Mouse (Mus musculus): ENCODE results near the gene Gid8. TPM values are rescaled to one million over a fixed set of nuclear protein-coding genes. Genes with fewer than 3 reads are reported as not detected.
A peak's percentile ranks its signal among the peaks of the same experiment; 100 is the strongest.
"Not testable (repeated sequence)": the region's sequence is repeated elsewhere in the genome, so short reads cannot be mapped to it uniquely, and the experiment has no call there.

Gene Gid8
- polyA plus RNA-seq, 1 experiment from 2014 or later: 66.0 TPM

- no peak overlapping the region for H3K9ac ChIP-seq (ENCODE audit: low read length)
- WGBS: 92% methylated on average over 8 of the region's 8 CpGs
Measured at GRCm38 (mm10) chr2:180704591-180704990, 5.3 kb upstream of the Gid8 start.

GRCm38 (mm10) chr2:180705066-180705465, 4.9 kb upstream of the Gid8 start:
- 86% methylated on average over 3 of the region's 3 CpGs for WGBS
- Histone ChIP-seq H3K4me2 (ENCODE audit: low read depth) (no peak overlapping the region), H3K4me3 (ENCODE audit: low read depth, low read length) (no peak overlapping the region), H3K27me3 (ENCODE audit: control insufficient read depth, insufficient read depth, low read length) (no peaks in the 10 kb centered on the region), H3K36me3 (ENCODE audit: control insufficient read depth, insufficient read depth, low read length) (no peaks in the 10 kb centered on the region), H3K4me1 (ENCODE audit: control insufficient read depth, insufficient read depth, low read length) (peaks cover 16% of the 10 kb centered on the region), H3K27ac (ENCODE audit: low read depth, low read length) (no peak overlapping the region), H3K9me3 (ENCODE audit: control insufficient read depth, low read length) (no peaks in the 10 kb centered on the region), H3K9ac (ENCODE audit: low read length) (no peak overlapping the region)
- ATAC-seq (ENCODE audit: insufficient read depth, low FRiP score, low TSS enrichment) (no peak), DNase-seq (ENCODE audit: low spot score) (no peak)

More at GRCm38 (mm10) chr2:180704591-180704990, 5.3 kb upstream of the Gid8 start:
- H3K4me3 ChIP-seq (ENCODE audit: low read depth, low read length): no peak overlapping the region
- no peak overlapping the region for H3K27ac ChIP-seq (ENCODE audit: low read depth, low read length)
- H3K4me2 ChIP-seq (ENCODE audit: low read depth): no peak overlapping the region
- ATAC-seq (ENCODE audit: insufficient read depth, low FRiP score, low TSS enrichment) (no peak), DNase-seq (ENCODE audit: low spot score) (no peak)
- H3K9me3 ChIP-seq (ENCODE audit: control insufficient read depth, low read length): no peaks in the 10 kb centered on the region
- no peaks in the 10 kb centered on the region for H3K36me3 ChIP-seq (ENCODE audit: control insufficient read depth, insufficient read depth, low read length)
- peaks cover 19% of the 10 kb centered on the region for H3K4me1 ChIP-seq (ENCODE audit: control insufficient read depth, insufficient read depth, low read length)
- no peaks in the 10 kb centered on the region for H3K27me3 ChIP-seq (ENCODE audit: control insufficient read depth, insufficient read depth, low read length)

- 94% methylated on average over 5 of the region's 5 CpGs for WGBS
- Histone ChIP-seq H3K4me1 (ENCODE audit: control insufficient read depth, insufficient read depth, low read length) (peaks cover 9% of the 10 kb centered on the region), H3K27me3 (ENCODE audit: control insufficient read depth, insufficient read depth, low read length) (no peaks in the 10 kb centered on the region), H3K4me3 (ENCODE audit: low read depth, low read length) (no peak overlapping the region), H3K36me3 (ENCODE audit: control insufficient read depth, insufficient read depth, low read length) (no peaks in the 10 kb centered on the region), H3K4me2 (ENCODE audit: low read depth) (no peak overlapping the region), H3K27ac (ENCODE audit: low read depth, low read length) (no peak overlapping the region), H3K9ac (ENCODE audit: low read length) (no peak overlapping the region), H3K9me3 (ENCODE audit: control insufficient read depth, low read length) (no peaks in the 10 kb centered on the region)
- ATAC-seq (ENCODE audit: insufficient read depth, low FRiP score, low TSS enrichment) (no peak), DNase-seq (ENCODE audit: low spot score) (no peak)
Measured at GRCm38 (mm10) chr2:180705975-180706374, 3.9 kb upstream of the Gid8 start.

GRCm38 (mm10) chr2:180709023-180709922, 644 bp upstream of the Gid8 start:
- no peak for DNase-seq (ENCODE audit: low spot score)
- Histone ChIP-seq H3K4me1 (ENCODE audit: control insufficient read depth, insufficient read depth, low read length) (peaks cover 8% of the 10 kb centered on the region), H3K9me3 (ENCODE audit: control insufficient read depth, low read length) (no peaks in the 10 kb centered on the region), H3K9ac (ENCODE audit: low read length) (peak overlapping the region; percentile 98), H3K27me3 (ENCODE audit: control insufficient read depth, insufficient read depth, low read length) (no peaks in the 10 kb centered on the region), H3K27ac (ENCODE audit: low read depth, low read length) (peak overlapping the region; percentile 63; the same call in 1 of the 2 replicates), H3K4me2 (ENCODE audit: low read depth) (peak overlapping the region; percentile 76), H3K36me3 (ENCODE audit: control insufficient read depth, insufficient read depth, low read length) (no peaks in the 10 kb centered on the region), H3K4me3 (ENCODE audit: low read depth, low read length) (peak overlapping the region; percentile 100)
- peak; percentile 46 for ATAC-seq (ENCODE audit: insufficient read depth, low FRiP score, low TSS enrichment)
- under 1% methylated on average over 39 of the region's 39 CpGs for WGBS

- Histone ChIP-seq H3K36me3 (ENCODE audit: control insufficient read depth, insufficient read depth, low read length) (no peaks in the 10 kb centered on the region), H3K27ac (ENCODE audit: low read depth, low read length) (peak overlapping the region; percentile 51), H3K27me3 (ENCODE audit: control insufficient read depth, insufficient read depth, low read length) (no peaks in the 10 kb centered on the region), H3K4me1 (ENCODE audit: control insufficient read depth, insufficient read depth, low read length) (peaks cover 8% of the 10 kb centered on the region), H3K4me2 (ENCODE audit: low read depth) (peak overlapping the region; percentile 63), H3K9me3 (ENCODE audit: control insufficient read depth, low read length) (no peaks in the 10 kb centered on the region), H3K9ac (ENCODE audit: low read length) (peak overlapping the region; percentile 98), H3K4me3 (ENCODE audit: low read depth, low read length) (peak overlapping the region; percentile 100)
- DNase-seq (ENCODE audit: low spot score) (no peak), ATAC-seq (ENCODE audit: insufficient read depth, low FRiP score, low TSS enrichment) (peak; percentile 62; the same call in 1 of the 2 replicates)
- WGBS: 2% methylated on average over 63 of the region's 64 CpGs
Measured at GRCm38 (mm10) chr2:180710276-180711155, 599 bp downstream of the Gid8 start.

- Histone ChIP-seq H3K9me3 (ENCODE audit: control insufficient read depth, low read length) (no peaks in the 10 kb centered on the region), H3K9ac (ENCODE audit: low read length) (no peak overlapping the region), H3K36me3 (ENCODE audit: control insufficient read depth, insufficient read depth, low read length) (no peaks in the 10 kb centered on the region), H3K27me3 (ENCODE audit: control insufficient read depth, insufficient read depth, low read length) (no peaks in the 10 kb centered on the region), H3K4me1 (ENCODE audit: control insufficient read depth, insufficient read depth, low read length) (peaks cover 8% of the 10 kb centered on the region), H3K27ac (ENCODE audit: low read depth, low read length) (no peak overlapping the region), H3K4me2 (ENCODE audit: low read depth) (no peak overlapping the region), H3K4me3 (ENCODE audit: low read depth, low read length) (peak overlapping the region; percentile 100)
- ATAC-seq (ENCODE audit: insufficient read depth, low FRiP score, low TSS enrichment) (no peak), DNase-seq (ENCODE audit: low spot score) (no peak)
- 58% methylated on average over 4 of the region's 4 CpGs for WGBS
Measured at GRCm38 (mm10) chr2:180711527-180711926, 1.6 kb downstream of the Gid8 start.

- no peak overlapping the region for H3K9ac ChIP-seq (ENCODE audit: low read length)
- H3K4me2 ChIP-seq (ENCODE audit: low read depth): no peak overlapping the region
- peaks cover 8% of the 10 kb centered on the region for H3K4me1 ChIP-seq (ENCODE audit: control insufficient read depth, insufficient read depth, low read length)
- no peak overlapping the region for H3K4me3 ChIP-seq (ENCODE audit: low read depth, low read length)
- 96% methylated on average over 5 of the region's 5 CpGs for WGBS
- H3K9me3 ChIP-seq (ENCODE audit: control insufficient read depth, low read length): no peaks in the 10 kb centered on the region
- H3K36me3 ChIP-seq (ENCODE audit: control insufficient read depth, insufficient read depth, low read length): peaks cover 2% of the 10 kb centered on the region; the same call in 1 of the 2 replicates
- H3K27ac ChIP-seq (ENCODE audit: low read depth, low read length): no peak overlapping the region
- ATAC-seq (ENCODE audit: insufficient read depth, low FRiP score, low TSS enrichment) (no peak), DNase-seq (ENCODE audit: low spot score) (no peak)
- H3K27me3 ChIP-seq (ENCODE audit: control insufficient read depth, insufficient read depth, low read length): no peaks in the 10 kb centered on the region
Measured at GRCm38 (mm10) chr2:180712037-180712689, 2.2 kb downstream of the Gid8 start.

GRCm38 (mm10) chr2:180722748-180723147, 12.8 kb downstream of the Gid8 start:
- WGBS: 92% methylated on average over 5 of the region's 5 CpGs
- not testable (repeated sequence) for H3K4me1 ChIP-seq (ENCODE audit: control insufficient read depth, insufficient read depth, low read length); H3K27me3 ChIP-seq (ENCODE audit: control insufficient read depth, insufficient read depth, low read length); ATAC-seq (ENCODE audit: insufficient read depth, low FRiP score, low TSS enrichment); H3K4me2 ChIP-seq (ENCODE audit: low read depth); H3K27ac ChIP-seq (ENCODE audit: low read depth, low read length); H3K4me3 ChIP-seq (ENCODE audit: low read depth, low read length); H3K9ac ChIP-seq (ENCODE audit: low read length); H3K9me3 ChIP-seq (ENCODE audit: control insufficient read depth, low read length); DNase-seq (ENCODE audit: low spot score)
- H3K36me3 ChIP-seq (ENCODE audit: control insufficient read depth, insufficient read depth, low read length): peaks cover 13% of the 10 kb centered on the region

All from neural tube, embryonic 11.5 days (tissue).